Mouse (Mus musculus): Measurements from ENCODE around the gene Aspg.

Gene Aspg

GRCm38 (mm10) chr12:112113710-112114109 lies 7.2 kb downstream of the Aspg start:
- in situ Hi-C loops (cut with MboI, MseI): no loop called here

- in situ Hi-C loops (cut with MboI, MseI): no loop called here
These were observed 10.5 kb downstream of the Aspg start for GRCm38 (mm10) chr12:112117006-112117405.

GRCm38 (mm10) chr12:112117649-112118048 lies 11.2 kb downstream of the Aspg start:
- in situ Hi-C loops (cut with MboI, MseI): no loop called here

GRCm38 (mm10) chr12:112121188-112121587 lies 14.7 kb downstream of the Aspg start:
- in situ Hi-C loops (cut with MboI, MseI): no loop called here

- in situ Hi-C loops (cut with MboI, MseI): loop anchor here (25.0 kb wide), 1 partner anchor 811 kb away; the partner anchor contains the start of genes Jag2 and Nudt14
These were observed 19.4 kb downstream of the Aspg start for GRCm38 (mm10) chr12:112125903-112126302.

GRCm38 (mm10) chr12:112126931-112127635 lies 20.6 kb downstream of the Aspg start:
- in situ Hi-C loops (cut with MboI, MseI): loop anchor here (25.0 kb wide), 1 partner anchor 810 kb away; the partner anchor contains the start of genes Jag2 and Nudt14

- in situ Hi-C loops (cut with MboI, MseI): loop anchor here (25.0 kb wide), 1 partner anchor 809 kb away; the partner anchor contains the start of genes Jag2 and Nudt14
These were observed 22.0 kb downstream of the Aspg start for GRCm38 (mm10) chr12:112128526-112128925.

GRCm38 (mm10) chr12:112129300-112129856 lies 22.9 kb downstream of the Aspg start:
- in situ Hi-C loops (cut with MboI, MseI): loop anchor here (25.0 kb wide), 1 partner anchor 808 kb away; the partner anchor contains the start of genes Jag2 and Nudt14

GRCm38 (mm10) chr12:112130161-112130860 lies 23.8 kb downstream of the Aspg start:
- in situ Hi-C loops (cut with MboI, MseI): loop anchor here (25.0 kb wide), 1 partner anchor 807 kb away; the partner anchor contains the start of genes Jag2 and Nudt14

- in situ Hi-C loops (cut with MboI, MseI): loop anchor here (25.0 kb wide), 1 partner anchor 806 kb away; the partner anchor contains the start of genes Jag2 and Nudt14
These were observed 24.5 kb downstream of the Aspg start for GRCm38 (mm10) chr12:112130957-112131356.

GRCm38 (mm10) chr12:112140231-112140630 lies 33.8 kb downstream of the Aspg start:
- in situ Hi-C loops (cut with MboI, MseI): loop anchor here (10.0 to 25.0 kb wide), 2 partner anchors 475 to 797 kb away; partner anchors contain the start of genes Jag2 and Nudt14

- in situ Hi-C loops (cut with MboI, MseI): loop anchor here (10.0 to 25.0 kb wide), 2 partner anchors 474 to 797 kb away; partner anchors contain the start of genes Jag2 and Nudt14
These were observed 34.3 kb downstream of the Aspg start for GRCm38 (mm10) chr12:112140745-112141144.

GRCm38 (mm10) chr12:112141300-112141699 lies 34.8 kb downstream of the Aspg start:
- in situ Hi-C loops (cut with MboI, MseI): loop anchor here (10.0 to 25.0 kb wide), 2 partner anchors 474 to 796 kb away; partner anchors contain the start of genes Jag2 and Nudt14

- in situ Hi-C loops (cut with MboI, MseI): loop anchor here (10.0 to 25.0 kb wide), 2 partner anchors 472 to 794 kb away; partner anchors contain the start of genes Jag2 and Nudt14
These were observed 36.8 kb downstream of the Aspg start for GRCm38 (mm10) chr12:112143116-112143832.

GRCm38 (mm10) chr12:112143833-112144201 lies 37.3 kb downstream of the Aspg start:
- in situ Hi-C loops (cut with MboI, MseI): loop anchor here (10.0 to 25.0 kb wide), 2 partner anchors 471 to 793 kb away; partner anchors contain the start of genes Jag2 and Nudt14

GRCm38 (mm10) chr12:112144377-112145115 lies 38.1 kb downstream of the Aspg start:
- in situ Hi-C loops (cut with MboI, MseI): loop anchor here (10.0 to 25.0 kb wide), 2 partner anchors 470 to 793 kb away; partner anchors contain the start of genes Jag2 and Nudt14

GRCm38 (mm10) chr12:112145211-112145874 lies 38.9 kb downstream of the Aspg start:
- in situ Hi-C loops (cut with MboI, MseI): loop anchor here (10.0 to 25.0 kb wide), 2 partner anchors 469 to 792 kb away; partner anchors contain the start of genes Jag2 and Nudt14

- in situ Hi-C loops (cut with MboI, MseI): loop anchor here (10.0 to 25.0 kb wide), 2 partner anchors 469 to 791 kb away; partner anchors contain the start of genes Jag2 and Nudt14
These were observed 39.6 kb downstream of the Aspg start, which contains the start of gene Kif26a for GRCm38 (mm10) chr12:112145875-112146651. Gene Kif26a, plus strand, starts transcription at chr12:112146208.
